Mouse (Mus musculus) frontal cortex, adult (tissue): ENCODE results near the gene Akt3.
A peak's percentile ranks its signal among the peaks of the same experiment; 100 is the strongest.

Experiments used
- ATAC-seq: cut with Nextera tagmentation; 2 replicates; pipeline ENCODE4 v1.9.2; 2017; ENCODE audit warnings: mild to moderate bottlenecking, moderate library complexity, mixed read lengths; ENCODE audit not compliant: low TSS enrichment

The Akt3 gene

GRCm38 (mm10) chr1:177051366-177051963 is 206.5 kb downstream of the Akt3 start:
- ATAC-seq = peak; percentile 53; the same call in 1 of the 2 replicates

GRCm38 (mm10) chr1:177048773-177049172 is 209.2 kb downstream of the Akt3 start:
- ATAC-seq = peak; percentile 25; the same call in 1 of the 2 replicates

GRCm38 (mm10) chr1:177046963-177047362 is 211.0 kb downstream of the Akt3 start:
- no peak for ATAC-seq

GRCm38 (mm10) chr1:177045885-177046284 is 212.1 kb downstream of the Akt3 start:
- ATAC-seq = no peak

- no peak for ATAC-seq
Measured at GRCm38 (mm10) chr1:177040058-177040457, 217.9 kb downstream of the Akt3 start.

GRCm38 (mm10) chr1:177039093-177039674 is 218.8 kb downstream of the Akt3 start:
- no peak; the same call in 1 of the 2 replicates for ATAC-seq

DNA sequence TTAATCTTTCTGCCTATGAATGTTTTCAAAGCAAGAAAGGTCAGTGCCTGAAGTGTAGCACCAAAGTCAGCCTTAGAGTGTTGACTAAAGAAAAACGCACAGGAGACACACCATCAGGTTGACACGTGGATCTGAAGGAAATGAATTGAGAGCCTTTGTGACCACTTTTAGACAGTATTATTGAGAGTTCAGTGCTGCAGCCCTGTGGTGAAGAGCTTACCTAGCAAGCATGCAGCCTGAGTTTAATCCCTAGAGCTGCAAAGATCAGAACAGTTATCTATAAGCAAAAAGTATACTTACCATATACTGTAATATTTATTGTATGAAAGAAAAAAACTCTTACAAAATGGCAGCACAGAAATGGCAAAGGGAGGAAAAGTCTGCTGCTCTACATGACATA is 219.6 kb downstream of the Akt3 start:
- no peak for ATAC-seq

- 0 out of 2 replicates have a peak, but pooled peaks have one; percentile 25 for ATAC-seq
Measured at GRCm38 (mm10) chr1:177035460-177035859, 222.5 kb downstream of the Akt3 start.

- ATAC-seq = no peak
Measured at GRCm38 (mm10) chr1:177032233-177032632, 225.8 kb downstream of the Akt3 start.

GRCm38 (mm10) chr1:177031196-177031595 is 226.8 kb downstream of the Akt3 start:
- peak; percentile 64; the same call in 1 of the 2 replicates for ATAC-seq

DNA sequence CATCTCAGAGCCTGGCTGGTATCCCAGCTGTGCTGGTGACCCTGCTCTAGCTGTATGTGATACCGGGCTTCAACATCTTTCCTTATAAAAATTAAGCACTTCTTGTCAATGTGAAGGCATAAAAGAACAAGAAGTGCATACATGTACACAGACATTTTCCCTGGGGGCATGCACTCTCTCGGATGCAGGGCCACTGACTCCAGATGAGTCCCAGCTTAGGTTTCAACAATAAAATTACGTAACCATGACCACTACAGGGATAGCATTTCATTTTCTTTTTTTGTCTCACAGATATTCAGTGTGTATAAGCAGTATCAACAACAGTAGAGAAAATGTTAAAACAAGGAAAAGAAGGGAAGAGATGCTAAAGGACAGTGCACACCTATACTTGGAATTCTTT is 227.3 kb downstream of the Akt3 start:
- ATAC-seq = no peak

GRCm38 (mm10) chr1:177029032-177029431 is 229.0 kb downstream of the Akt3 start:
- ATAC-seq = no peak

GRCm38 (mm10) chr1:177027706-177028105 is 230.3 kb downstream of the Akt3 start:
- peak; percentile 32; the same call in 1 of the 2 replicates for ATAC-seq

DNA sequence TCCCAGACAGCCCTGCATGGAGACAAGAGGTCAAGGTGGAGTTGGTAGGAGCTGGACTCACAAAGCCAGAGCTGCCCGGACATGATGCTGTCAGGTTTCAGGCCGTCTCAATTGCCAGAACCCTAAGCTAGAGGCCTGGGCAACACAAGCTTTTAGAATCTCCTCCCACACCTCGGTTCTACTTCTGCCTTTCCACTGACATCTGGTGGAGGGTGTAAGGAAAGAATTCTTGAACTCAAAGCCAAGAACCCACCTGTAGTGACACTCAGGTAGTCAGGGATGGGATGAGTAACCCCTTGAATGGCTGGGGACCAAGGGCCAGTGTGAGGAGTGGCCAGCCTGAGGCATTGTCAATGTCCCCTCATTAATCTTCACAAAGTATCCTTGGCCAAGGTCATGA is 235.3 kb downstream of the Akt3 start:
- peak; percentile 22; the same call in 1 of the 2 replicates for ATAC-seq

DNA sequence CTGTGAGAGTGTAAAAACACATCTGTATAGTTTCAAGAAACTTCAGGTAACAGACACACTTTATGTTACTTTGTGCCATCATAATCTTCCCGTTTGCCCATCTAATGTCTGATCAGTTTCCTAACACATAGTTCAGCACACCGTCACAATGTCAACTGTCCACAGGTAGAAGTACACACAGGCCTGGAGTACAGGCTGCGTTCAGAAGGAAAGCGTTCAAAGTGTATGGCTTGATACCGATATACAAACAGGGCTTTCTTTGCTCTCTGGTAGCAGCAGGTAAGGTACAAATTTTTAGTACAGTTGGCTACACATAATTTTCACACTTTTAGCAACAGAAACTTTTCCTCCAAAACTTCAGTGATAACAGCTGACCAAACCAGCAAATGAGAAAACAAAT is 238.3 kb downstream of the Akt3 start:
- ATAC-seq = no peak

DNA sequence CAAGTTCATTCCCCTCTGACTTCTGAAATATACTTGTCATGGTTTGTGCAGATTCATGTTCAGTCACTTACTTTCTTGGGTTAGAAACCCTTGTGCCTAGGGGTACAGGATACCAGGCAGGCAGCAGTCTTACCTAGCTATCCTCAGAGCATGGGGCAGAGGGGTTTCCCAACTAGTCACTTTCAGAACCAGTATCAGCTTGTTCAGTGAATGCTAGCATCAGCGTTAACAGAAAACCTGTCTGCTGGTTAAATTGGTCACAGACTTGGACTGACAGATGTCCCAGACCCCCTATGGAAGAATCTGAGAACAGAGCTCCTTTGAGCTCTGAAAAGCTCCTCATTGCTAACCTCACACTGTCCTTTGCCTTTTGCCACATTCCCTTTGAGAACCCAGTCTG is 239.3 kb downstream of the Akt3 start:
- ATAC-seq = no peak

DNA sequence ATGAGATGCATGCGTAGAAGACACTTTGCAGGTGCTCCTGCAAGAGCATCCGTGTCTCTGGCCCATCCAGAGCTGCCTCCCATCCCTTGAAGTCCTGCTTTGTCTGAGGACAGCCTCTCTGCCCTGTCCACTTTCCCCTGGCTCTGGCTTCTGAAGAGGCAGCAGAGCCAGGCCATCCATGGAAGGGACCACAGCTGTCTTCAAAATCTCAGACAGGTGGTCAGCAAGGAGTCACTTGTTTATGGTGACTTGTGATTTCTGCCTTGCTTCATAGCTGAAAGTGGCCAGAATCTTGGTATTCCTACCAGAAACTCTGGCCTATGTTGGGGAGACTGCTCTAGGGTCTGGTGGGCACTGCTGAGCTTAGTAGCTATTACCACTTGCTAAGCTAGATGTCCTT is 241.3 kb downstream of the Akt3 start:
- ATAC-seq = no peak

- no peak for ATAC-seq
Measured at GRCm38 (mm10) chr1:177015917-177016316, 242.1 kb downstream of the Akt3 start.

DNA sequence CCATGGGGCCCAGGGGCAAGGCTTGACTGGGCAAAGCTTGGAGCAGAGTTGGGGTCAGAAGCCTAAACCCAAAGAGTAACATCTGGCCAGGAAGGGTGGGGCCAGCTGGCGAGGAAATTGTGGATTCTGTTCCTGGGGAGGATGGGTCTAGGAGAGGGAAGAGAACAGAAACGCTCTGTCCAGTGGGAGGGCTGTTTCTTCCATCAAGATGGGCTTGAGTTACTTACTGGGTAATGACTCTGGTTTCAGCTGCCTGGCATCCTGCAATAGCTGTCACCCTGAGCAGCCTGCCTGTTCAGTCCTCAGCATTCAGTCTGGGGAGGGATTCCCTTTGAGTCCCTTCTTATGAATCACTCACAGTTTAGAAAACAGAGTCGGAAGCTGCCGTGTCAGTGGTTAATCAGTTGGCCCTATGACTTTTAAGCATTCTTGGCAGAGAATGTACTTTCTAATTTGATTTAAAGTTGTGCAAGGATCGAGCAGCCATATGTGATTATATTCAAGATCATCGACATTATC is 243.0 kb downstream of the Akt3 start:
- no peak for ATAC-seq

DNA sequence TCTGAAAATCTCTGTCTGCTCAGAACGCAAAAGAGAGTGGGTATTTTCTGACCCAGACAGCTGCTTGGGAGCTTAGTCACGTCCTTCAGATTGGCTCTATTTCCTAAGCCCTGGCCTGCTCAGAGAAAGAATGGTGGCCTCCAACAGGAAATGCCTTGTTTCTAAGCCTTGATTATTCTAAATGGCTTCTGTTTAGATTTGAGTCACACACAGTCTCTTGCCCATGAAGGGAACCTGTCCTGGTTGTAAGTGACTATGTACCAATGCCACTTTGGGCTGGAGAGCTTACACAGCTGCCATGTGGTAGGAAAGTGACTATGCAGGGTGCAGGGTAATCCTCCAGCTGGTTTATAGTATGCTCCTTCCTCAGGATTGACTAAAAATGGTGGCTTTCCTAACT is 243.7 kb downstream of the Akt3 start:
- ATAC-seq = peak; percentile 26

DNA sequence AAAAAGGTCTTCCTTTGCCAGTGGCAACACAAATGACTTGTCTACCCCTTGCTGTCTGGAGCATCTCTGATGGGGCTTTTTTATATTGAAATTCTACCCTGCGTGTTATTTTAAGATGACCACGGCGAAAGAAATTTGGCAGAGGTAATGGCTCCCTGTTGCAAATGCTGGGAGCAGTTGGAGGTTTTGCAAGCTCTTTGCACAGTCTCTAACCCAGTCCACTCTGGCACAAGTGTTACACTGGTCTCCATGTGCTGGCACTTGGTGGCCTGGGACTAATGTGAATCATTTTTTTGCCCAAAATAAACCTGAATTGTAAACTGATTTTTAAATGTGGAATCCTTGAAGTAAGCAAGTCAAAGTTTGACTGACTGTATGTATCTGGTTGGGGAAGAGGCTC is 244.2 kb downstream of the Akt3 start:
- ATAC-seq = no peak

- ATAC-seq = no peak
Measured at GRCm38 (mm10) chr1:177013313-177013712, 244.7 kb downstream of the Akt3 start.

DNA sequence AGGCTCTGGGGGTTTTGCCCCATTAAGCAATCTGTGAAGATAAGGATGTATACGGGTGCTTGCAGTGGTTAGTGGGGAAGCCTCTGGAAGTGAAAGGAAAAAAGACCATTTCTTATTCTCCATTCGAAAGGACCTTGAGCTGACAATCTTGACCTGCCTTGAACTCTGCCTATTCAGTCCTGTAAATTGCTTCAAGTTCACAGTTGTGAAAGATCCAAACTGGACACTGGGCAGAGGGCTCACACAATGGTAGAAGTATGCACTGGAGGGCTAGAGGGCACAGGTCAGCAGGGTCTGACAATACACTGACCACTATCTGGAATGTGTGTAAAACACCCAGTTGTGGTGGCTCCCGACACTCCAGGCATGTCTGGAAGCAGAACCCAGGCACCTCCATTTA is 245.2 kb downstream of the Akt3 start:
- ATAC-seq = no peak
